Mouse (Mus musculus): ENCODE measurements at regions not wholly inside any gene's neighbourhood (a gene's known extent, or its start where the extent isn't known, plus 50 kb on each side); places are given as distances from the start of the nearest gene placed in this dataset.

DNA sequence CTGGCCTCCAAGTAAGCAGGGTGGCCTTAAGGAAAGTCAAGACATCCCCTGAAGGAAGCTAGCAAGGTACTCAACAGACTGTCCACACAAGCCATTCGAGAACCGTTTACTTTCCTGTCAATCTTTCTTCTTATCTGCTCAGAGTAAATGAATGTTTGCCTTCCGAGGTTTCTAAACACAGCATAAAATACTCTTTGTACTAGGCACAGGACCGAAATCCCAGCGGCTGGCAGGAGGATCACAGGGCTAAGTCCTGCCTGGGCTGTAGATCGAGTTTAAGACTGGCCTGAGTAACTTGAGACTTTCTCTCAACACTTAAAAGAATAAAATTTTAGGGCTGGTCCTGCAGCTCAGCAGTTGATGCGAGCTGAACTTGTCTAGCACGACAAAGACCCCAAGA lies 175.9 kb downstream of the Bcl2l11 start:
- DNase-seq (ENCODE audit: low spot score), result no peak

DNA sequence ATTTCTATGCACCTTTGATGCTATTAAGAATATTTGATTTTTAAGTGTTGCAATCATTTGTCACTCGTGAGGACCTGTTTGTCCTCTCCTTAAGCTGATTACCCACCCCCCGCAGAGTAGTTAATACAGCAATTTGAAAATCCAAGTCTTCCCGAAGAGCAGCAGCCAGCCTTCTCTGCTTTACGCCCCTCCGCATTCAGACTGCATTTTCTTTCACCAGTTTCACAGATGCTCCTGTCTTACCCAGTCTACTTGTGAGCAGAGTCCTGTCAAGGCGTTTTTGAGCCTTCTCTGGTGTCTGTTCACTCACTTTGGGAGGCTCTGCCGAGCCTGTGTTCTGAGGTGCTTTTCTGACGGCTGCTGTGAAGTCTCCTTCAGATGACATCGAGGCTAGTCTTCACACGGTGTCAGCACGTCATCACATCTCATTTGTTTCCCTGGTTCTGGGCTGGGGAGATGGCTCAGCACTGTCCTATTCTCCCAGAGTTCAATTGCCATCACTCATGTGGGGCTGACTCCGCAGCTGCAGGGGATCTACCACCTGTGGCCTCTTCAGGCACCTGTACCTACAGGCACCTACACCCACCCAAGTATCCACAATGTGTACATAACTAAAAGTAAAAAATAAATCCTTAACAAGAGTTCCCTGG lies 178.3 kb downstream of the Bcl2l11 start:
- no peak for DNase-seq (ENCODE audit: low spot score)

GRCm38 (mm10) chr2:128306693-128307092 lies 180.9 kb downstream of the Bcl2l11 start:
- DNase-seq (ENCODE audit: low spot score), result no peak

GRCm38 (mm10) chr2:128309541-128310030 lies 183.7 kb downstream of the Bcl2l11 start:
- DNase-seq (ENCODE audit: low spot score), result no peak

DNA sequence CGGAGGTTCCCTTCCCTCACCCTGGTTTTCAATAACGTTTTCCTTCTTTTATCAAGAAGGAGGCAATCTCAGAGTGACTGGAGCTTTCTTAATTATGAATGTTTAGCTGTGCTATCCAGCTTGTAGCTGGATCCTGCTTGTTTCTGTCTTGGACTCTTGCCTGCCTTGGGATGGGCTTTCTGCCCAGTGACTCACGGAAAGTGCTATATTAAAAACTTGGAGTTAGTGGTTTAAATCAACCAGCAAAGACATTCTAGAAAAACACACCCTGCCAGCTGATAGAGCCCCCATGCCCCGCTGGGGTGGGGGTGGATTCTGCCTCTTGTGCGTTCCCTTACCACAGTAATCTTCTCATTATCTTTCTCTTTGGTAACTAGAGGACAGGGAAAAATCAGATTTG lies 184.2 kb downstream of the Bcl2l11 start:
- peak; percentile 86 for DNase-seq (ENCODE audit: low spot score)

- peak; percentile 70 for DNase-seq (ENCODE audit: low spot score)
Measured at GRCm38 (mm10) chr2:128312084-128312594, 186.3 kb downstream of the Bcl2l11 start.

DNA sequence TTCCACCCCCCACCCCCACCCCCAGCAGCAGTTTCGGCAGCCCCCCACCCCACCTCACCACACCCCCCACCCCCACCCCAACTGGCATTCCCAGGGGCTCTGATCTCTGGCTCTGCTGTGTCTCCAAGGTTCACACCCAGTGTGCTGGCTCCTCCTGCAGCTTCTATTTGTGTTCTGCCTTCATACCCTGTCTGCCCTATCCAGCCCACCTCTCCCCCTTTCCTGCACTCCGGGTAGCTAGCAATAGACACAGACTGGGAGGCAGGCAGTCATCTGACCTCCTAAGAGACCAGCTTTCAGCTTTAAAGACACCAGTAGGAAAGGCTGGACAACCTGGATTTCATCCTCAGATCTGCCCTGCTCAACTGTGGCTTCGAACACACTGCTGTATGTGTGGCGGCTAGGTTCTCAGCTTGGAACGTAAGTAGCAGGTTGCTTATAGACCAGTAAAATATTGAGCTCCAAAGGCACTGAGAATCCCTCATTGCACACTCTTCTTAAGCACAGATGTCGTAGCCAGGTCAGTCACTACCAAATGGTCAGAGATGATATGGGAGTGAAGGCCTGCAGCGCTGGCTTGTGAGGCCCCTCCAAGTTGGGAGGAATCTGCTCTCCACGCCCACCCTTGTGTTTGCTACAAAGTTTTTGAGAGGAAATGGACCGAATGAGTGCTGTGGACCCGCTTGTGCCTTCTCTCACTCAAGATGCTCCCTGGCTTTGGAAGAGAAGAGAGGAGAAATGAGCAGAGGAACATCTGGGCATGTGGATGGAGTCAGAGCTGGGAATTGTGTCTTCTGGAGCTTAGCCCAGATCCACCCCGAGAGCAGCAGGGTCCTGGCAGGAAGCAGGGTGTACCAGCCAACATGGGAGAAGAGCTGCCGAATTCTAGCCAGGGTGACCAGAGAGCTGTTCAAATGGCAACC lies 187.1 kb downstream of the Bcl2l11 start:
- no peak for DNase-seq (ENCODE audit: low spot score)

- DNase-seq (ENCODE audit: low spot score), result no peak
Measured at GRCm38 (mm10) chr2:128313582-128313918, 187.7 kb downstream of the Bcl2l11 start.

DNA sequence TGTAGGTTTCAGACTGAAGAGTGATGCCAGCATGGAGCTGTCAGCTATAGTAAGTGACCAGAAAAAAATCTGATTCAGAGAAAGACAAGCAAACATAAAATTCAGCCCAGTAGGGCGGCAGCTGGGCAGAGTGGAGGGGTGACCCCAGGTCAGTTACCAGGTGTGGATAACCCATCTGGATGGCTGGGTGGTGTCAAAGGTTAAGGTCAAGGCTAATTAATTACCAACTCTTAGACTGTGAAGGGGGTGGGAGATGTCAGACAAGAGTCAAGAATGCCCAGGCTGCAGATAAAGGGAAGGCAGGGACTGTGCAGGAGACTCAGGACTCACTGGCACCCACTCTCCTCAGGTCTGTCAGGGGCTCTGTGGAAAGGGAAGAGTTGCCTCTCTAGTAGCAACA lies 188.1 kb downstream of the Bcl2l11 start:
- no peak for DNase-seq (ENCODE audit: low spot score)

GRCm38 (mm10) chr2:128316516-128316915 lies 190.7 kb downstream of the Bcl2l11 start:
- no peak for DNase-seq (ENCODE audit: low spot score)

GRCm38 (mm10) chr2:128318266-128318665 lies 192.4 kb downstream of the Bcl2l11 start:
- no peak for DNase-seq (ENCODE audit: low spot score)

- DNase-seq (ENCODE audit: low spot score), result no peak
Measured at GRCm38 (mm10) chr2:128318956-128319355, 193.1 kb downstream of the Bcl2l11 start.

DNA sequence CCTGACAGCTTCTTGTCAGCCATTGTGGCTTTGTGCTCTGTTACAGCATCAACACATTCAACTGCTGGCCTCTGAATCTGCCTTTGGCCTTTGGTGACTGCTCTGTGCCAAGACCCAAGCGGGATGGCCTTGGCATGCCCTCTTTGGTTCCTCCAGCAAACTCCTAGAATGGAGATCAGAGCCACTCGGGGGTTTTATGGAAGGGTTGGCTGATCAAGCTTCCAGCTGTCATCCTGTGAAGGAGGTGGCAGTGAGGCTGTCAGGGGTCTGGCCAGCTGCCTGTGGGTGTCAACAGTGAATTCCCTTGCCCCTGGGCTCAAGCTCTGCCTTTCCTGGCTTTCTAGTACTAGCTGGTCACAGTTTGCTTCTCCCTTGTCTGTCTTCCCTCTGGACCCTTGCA lies 195.6 kb downstream of the Bcl2l11 start:
- DNase-seq (ENCODE audit: low spot score), result no peak

- peak; percentile 55 for DNase-seq (ENCODE audit: low spot score)
Measured at GRCm38 (mm10) chr2:128324256-128325096, 198.6 kb downstream of the Bcl2l11 start.

GRCm38 (mm10) chr2:128325097-128325421 lies 199.2 kb downstream of the Bcl2l11 start:
- no peak for DNase-seq (ENCODE audit: low spot score)

- DNase-seq (ENCODE audit: low spot score), result no peak
Measured at GRCm38 (mm10) chr2:128325456-128325855, 199.6 kb downstream of the Bcl2l11 start.

DNA sequence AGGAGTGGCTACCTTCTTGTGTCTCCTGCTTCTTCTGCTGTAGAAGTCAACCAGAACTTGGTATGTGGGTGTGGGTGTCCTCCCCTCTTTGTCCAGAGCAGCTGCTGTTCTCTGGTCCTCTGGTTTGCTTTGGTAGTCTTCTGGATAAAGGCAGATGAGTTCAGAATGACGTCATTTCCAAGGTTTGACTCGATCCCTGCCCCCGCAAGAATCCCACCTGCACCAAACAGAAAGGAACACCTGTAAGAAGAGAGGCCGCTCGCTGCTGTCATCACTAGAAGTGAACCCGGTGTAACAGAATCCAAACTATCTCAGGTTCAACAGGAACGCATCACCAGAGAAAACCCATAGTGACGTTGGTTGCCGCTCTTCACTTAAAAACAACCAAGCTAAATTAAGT lies 205.0 kb downstream of the Bcl2l11 start:
- DNase-seq (ENCODE audit: low spot score), result no peak

- no peak for DNase-seq (ENCODE audit: low spot score)
Measured at GRCm38 (mm10) chr2:128331275-128331674, 205.4 kb downstream of the Bcl2l11 start.

DNA sequence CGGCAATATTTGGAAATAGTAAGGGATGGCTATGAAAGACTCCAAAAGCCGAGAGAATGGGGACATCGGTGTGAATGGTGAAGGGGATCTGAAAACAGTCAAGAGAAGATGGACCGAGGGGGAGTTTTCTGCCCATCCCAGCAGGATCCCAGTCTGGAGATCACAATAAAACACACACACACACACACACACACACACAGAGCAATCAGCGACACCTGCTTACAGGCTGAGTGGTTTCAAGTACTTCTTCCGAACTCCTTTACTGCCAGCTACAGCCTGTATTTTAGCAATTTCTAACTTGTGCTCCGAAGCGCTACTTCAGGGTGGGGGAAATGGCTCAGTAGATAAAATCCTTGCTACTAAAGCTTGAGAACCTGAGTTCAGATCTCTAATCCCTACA lies 205.8 kb downstream of the Bcl2l11 start:
- DNase-seq (ENCODE audit: low spot score), result no peak

DNA sequence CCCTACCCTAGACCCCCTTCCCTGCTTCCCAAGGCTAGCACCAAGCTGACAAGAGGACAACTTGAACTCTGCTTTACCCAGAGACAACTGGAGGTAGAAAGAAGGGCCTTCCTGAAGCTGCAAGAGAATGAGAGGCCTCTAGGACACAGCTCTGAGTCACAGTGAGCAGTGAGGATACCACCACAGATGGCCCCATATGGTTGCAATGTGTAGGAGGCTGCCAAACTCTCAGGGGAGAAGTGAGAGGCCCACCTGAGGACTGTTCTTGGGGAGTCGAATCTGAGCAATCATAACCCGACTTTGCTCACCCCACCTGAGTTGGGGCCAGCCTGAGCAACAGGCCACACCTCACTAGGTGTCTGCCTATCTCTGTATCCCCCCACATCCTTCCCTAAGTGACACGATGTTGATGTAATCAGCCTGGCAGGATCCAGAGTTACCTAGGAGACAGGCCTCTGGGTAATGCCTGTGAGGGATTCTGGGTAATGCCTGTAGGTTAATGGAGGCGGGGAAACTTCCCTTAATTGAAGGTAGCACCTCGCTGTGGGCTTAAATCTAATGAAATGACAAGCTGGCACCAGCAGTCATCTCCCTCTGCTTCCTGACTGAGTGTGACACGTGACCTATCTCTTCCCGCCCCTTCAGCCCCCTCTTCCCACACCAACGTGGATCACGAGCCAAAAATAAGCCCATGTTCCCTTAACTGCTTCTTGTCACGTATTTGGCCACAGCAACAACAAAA lies 207.7 kb downstream of the Bcl2l11 start:
- DNase-seq (ENCODE audit: low spot score), result no peak

GRCm38 (mm10) chr2:128334143-128334470 lies 208.3 kb downstream of the Bcl2l11 start:
- no peak for DNase-seq (ENCODE audit: low spot score)
